ENCODE assay signal across 15 mouse cellular contexts in the genomic region with DNA sequence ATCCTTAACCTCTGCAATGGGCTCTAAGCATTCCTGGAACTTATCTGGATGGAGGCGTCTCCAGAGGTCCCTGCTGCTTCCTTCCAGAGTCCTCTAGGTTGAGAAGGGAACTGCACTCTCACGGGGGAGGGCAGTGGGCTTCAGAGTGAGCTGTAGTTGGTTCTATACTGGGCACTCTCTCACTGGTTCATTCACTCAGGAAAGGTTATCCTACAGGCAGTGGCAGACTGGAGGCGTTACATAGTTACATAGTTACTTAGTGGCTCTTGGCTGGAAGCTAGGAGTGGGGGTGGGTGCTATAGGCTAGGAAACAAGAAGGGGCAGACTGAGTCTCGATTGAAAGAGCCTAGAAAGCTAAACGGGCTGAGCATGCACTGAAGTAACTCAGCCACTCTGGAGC. TPM values are rescaled to one million over a fixed set of nuclear protein-coding genes. Genes with fewer than 3 reads are reported as not detected.
DNase-seq lines count a peak whose midpoint lies in the region; ATAC-seq and TF ChIP-seq lines count a peak whose summit lies in the region.
"Had no signal": no experiment of that assay in that cellular context is flagged by ENCODE, and none has a peak within 500 bp of the region (broad histone marks: within the 10 kb centered on the region; RNA-seq: fewer than 3 reads in every experiment).

No protein-coding gene starts in this region.

- no peak overlapping the region for H3K27ac ChIP-seq in layer of hippocampus, adult 2 months
- H3K27ac ChIP-seq: heart, embryonic 15.5 days; hindbrain, embryonic 10.5 days; liver, embryonic 13.5 days had no signal

- TF ChIP-seq CTCF in layer of hippocampus, adult 2 months (conservative IDR thresholded peaks at IDR 0.05) = peak; percentile 12; the same call in 1 of the 2 replicates

- H3K4me3 ChIP-seq in layer of hippocampus, adult 2 months = no peak overlapping the region
- H3K4me3 ChIP-seq: heart, embryonic 15.5 days; hindbrain, embryonic 10.5 days; liver, embryonic 13.5 days had no signal

- peak; percentile 76 for ATAC-seq in frontal cortex, adult (ENCODE audit: low TSS enrichment)
- ATAC-seq: forebrain, embryonic 16.5 days had no signal

- no peak for DNase-seq in frontal cortex, postnatal 14 days (ENCODE audit: low spot score in 2 of 2)
- no peak for DNase-seq in layer of hippocampus, adult 2 months (ENCODE audit: low spot score in 2 of 2)
- DNase-seq in layer of hippocampus, adult 18-20 months (ENCODE audit: low spot score in 2 of 2) = no peak
- peak; percentile 57 to 62 for DNase-seq in right cerebral cortex, adult 2 months (ENCODE audit: low spot score in 2 of 2)
- no peak for DNase-seq in right cerebral cortex, postnatal 14 days
- DNase-seq in ovary, postnatal 36 days (ENCODE audit: low spot score) = no peak
- DNase-seq in layer of hippocampus, postnatal 14 days (ENCODE audit: low spot score in 2 of 2) = no peak
- DNase-seq: cerebellum, adult 11 months; liver, embryonic 13.5 days had no signal

RNA-seq across cellular contexts. Expression of a gene that starts 26.4 kb away (rescaled TPM):
- total RNA-seq in layer of hippocampus, adult 2 months (2021) = 1 to 10 TPM; 5.2 to 6.6 TPM
- total RNA-seq in layer of hippocampus, adult 18-20 months (2021) = 1 to 10 TPM; 5.6 to 7.2 TPM
- 10 to 100 TPM; 10.0 to 11.3 TPM for total RNA-seq in layer of hippocampus, postnatal 14 days (2021)
- total RNA-seq: granulocyte monocyte progenitor cell, adult 5-6 weeks; neutrophil, adult 5-6 weeks had no signal

Comparison
In these comparisons a context has a peak if more than half of its experiments do, and no peak if none do; other contexts are left out.
1. DNase-seq: peak in right cerebral cortex, adult 2 months (2 of 2); none in frontal cortex, postnatal 14 days (0 of 2), layer of hippocampus, adult 2 months (0 of 2), layer of hippocampus, adult 18-20 months (0 of 2), right cerebral cortex, postnatal 14 days (single experiment), ovary, postnatal 36 days (single experiment) and layer of hippocampus, postnatal 14 days (0 of 2).